Mouse (Mus musculus): ENCODE measurements at regions not wholly inside any gene's neighbourhood (a gene's known extent, or its start where the extent isn't known, plus 50 kb on each side); places are given as distances from the start of the nearest gene placed in this dataset.
A peak's percentile ranks its signal among the peaks of the same experiment; 100 is the strongest.

GRCm38 (mm10) chr3:134082461-134082860 is 153.8 kb upstream of the Cxxc4 start:
- Histone ChIP-seq H3K9me3 (ENCODE audit: control insufficient read depth, low read length) (no peaks in the 10 kb centered on the region), H3K27ac (replicated peaks in 1 of 2; ENCODE audit: control insufficient read depth in 1 of 2, insufficient read depth in 1 of 2, low read depth in 2 of 2, low read length in 2 of 2) (no peak overlapping the region), H3K9ac (ENCODE audit: low read length) (no peak overlapping the region), H3K36me3 (ENCODE audit: control insufficient read depth, insufficient read depth, low read length) (no peaks in the 10 kb centered on the region), H3K4me1 (ENCODE audit: control insufficient read depth in 2 of 2, insufficient read depth in 2 of 2, low read length in 2 of 2) (no peaks in the 10 kb centered on the region), H3K4me3 (ENCODE audit: control insufficient read depth in 1 of 2, insufficient read depth in 1 of 2, low read depth in 1 of 2, low read length in 2 of 2) (no peak overlapping the region), H3K4me2 (ENCODE audit: low read length) (no peak overlapping the region), H3K27me3 (ENCODE audit: control insufficient read depth, insufficient read depth, low read length) (no peaks in the 10 kb centered on the region)
- ATAC-seq (ENCODE audit: insufficient number of reproducible peaks, insufficient read depth, low FRiP score, low read depth), result no peak
- 78% methylated on average over 1 of the region's 1 CpGs for WGBS

- Histone ChIP-seq H3K9me3 (ENCODE audit: control insufficient read depth, low read length) (no peaks in the 10 kb centered on the region), H3K4me2 (ENCODE audit: low read length) (no peak overlapping the region), H3K27ac (replicated peaks in 1 of 2; ENCODE audit: control insufficient read depth in 1 of 2, insufficient read depth in 1 of 2, low read depth in 2 of 2, low read length in 2 of 2) (0 out of 4 replicates have a peak overlapping the region, but pooled peaks of 1 of the 2 experiments have one; percentile 1), H3K36me3 (ENCODE audit: control insufficient read depth, insufficient read depth, low read length) (no peaks in the 10 kb centered on the region), H3K27me3 (ENCODE audit: control insufficient read depth, insufficient read depth, low read length) (no peaks in the 10 kb centered on the region), H3K4me3 (ENCODE audit: control insufficient read depth in 1 of 2, insufficient read depth in 1 of 2, low read depth in 1 of 2, low read length in 2 of 2) (no peak overlapping the region), H3K9ac (ENCODE audit: low read length) (no peak overlapping the region), H3K4me1 (ENCODE audit: control insufficient read depth in 2 of 2, insufficient read depth in 2 of 2, low read length in 2 of 2) (peaks cover 0 to 15% of the 10 kb centered on the region in 2 experiments; a peak in 3 of 4 replicates)
- WGBS, result 68% methylated on average over 3 of the region's 3 CpGs
- ATAC-seq (ENCODE audit: insufficient number of reproducible peaks, insufficient read depth, low FRiP score, low read depth), result no peak
Observed at GRCm38 (mm10) chr3:134099471-134100125, 136.7 kb upstream of the Cxxc4 start.

GRCm38 (mm10) chr3:134102151-134102738 is 134.0 kb upstream of the Cxxc4 start:
- WGBS, result 75% methylated on average over 3 of the region's 3 CpGs
- Histone ChIP-seq H3K4me3 (ENCODE audit: control insufficient read depth in 1 of 2, insufficient read depth in 1 of 2, low read depth in 1 of 2, low read length in 2 of 2) (no peak overlapping the region), H3K9ac (ENCODE audit: low read length) (no peak overlapping the region), H3K36me3 (ENCODE audit: control insufficient read depth, insufficient read depth, low read length) (no peaks in the 10 kb centered on the region), H3K27me3 (ENCODE audit: control insufficient read depth, insufficient read depth, low read length) (no peaks in the 10 kb centered on the region), H3K4me1 (ENCODE audit: control insufficient read depth in 2 of 2, insufficient read depth in 2 of 2, low read length in 2 of 2) (peaks cover 0 to 11% of the 10 kb centered on the region in 2 experiments; a peak in 3 of 4 replicates), H3K27ac (replicated peaks in 1 of 2; ENCODE audit: control insufficient read depth in 1 of 2, insufficient read depth in 1 of 2, low read depth in 2 of 2, low read length in 2 of 2) (no peak overlapping the region), H3K9me3 (ENCODE audit: control insufficient read depth, low read length) (no peaks in the 10 kb centered on the region), H3K4me2 (ENCODE audit: low read length) (no peak overlapping the region)
- no peak for ATAC-seq (ENCODE audit: insufficient number of reproducible peaks, insufficient read depth, low FRiP score, low read depth)

- no peak for ATAC-seq (ENCODE audit: insufficient number of reproducible peaks, insufficient read depth, low FRiP score, low read depth)
- Histone ChIP-seq H3K27me3 (ENCODE audit: control insufficient read depth, insufficient read depth, low read length) (no peaks in the 10 kb centered on the region), H3K9ac (ENCODE audit: low read length) (no peak overlapping the region), H3K9me3 (ENCODE audit: control insufficient read depth, low read length) (no peaks in the 10 kb centered on the region), H3K36me3 (ENCODE audit: control insufficient read depth, insufficient read depth, low read length) (no peaks in the 10 kb centered on the region), H3K4me1 (ENCODE audit: control insufficient read depth in 2 of 2, insufficient read depth in 2 of 2, low read length in 2 of 2) (peaks cover 0 to 7% of the 10 kb centered on the region in 2 experiments; a peak in 3 of 4 replicates), H3K4me2 (ENCODE audit: low read length) (no peak overlapping the region), H3K4me3 (ENCODE audit: control insufficient read depth in 1 of 2, insufficient read depth in 1 of 2, low read depth in 1 of 2, low read length in 2 of 2) (no peak overlapping the region), H3K27ac (replicated peaks in 1 of 2; ENCODE audit: control insufficient read depth in 1 of 2, insufficient read depth in 1 of 2, low read depth in 2 of 2, low read length in 2 of 2) (no peak overlapping the region)
- 81% methylated on average over 1 of the region's 1 CpGs for WGBS
Observed at GRCm38 (mm10) chr3:134104625-134105024, 131.7 kb upstream of the Cxxc4 start.

- Histone ChIP-seq H3K9ac (ENCODE audit: low read length) (no peak overlapping the region), H3K4me2 (ENCODE audit: low read length) (no peak overlapping the region), H3K27me3 (ENCODE audit: control insufficient read depth, insufficient read depth, low read length) (no peaks in the 10 kb centered on the region), H3K27ac (replicated peaks in 1 of 2; ENCODE audit: control insufficient read depth in 1 of 2, insufficient read depth in 1 of 2, low read depth in 2 of 2, low read length in 2 of 2) (no peak overlapping the region), H3K9me3 (ENCODE audit: control insufficient read depth, low read length) (no peaks in the 10 kb centered on the region), H3K4me1 (ENCODE audit: control insufficient read depth in 2 of 2, insufficient read depth in 2 of 2, low read length in 2 of 2) (peaks cover 0 to 2% of the 10 kb centered on the region in 2 experiments; a peak in 3 of 4 replicates), H3K36me3 (ENCODE audit: control insufficient read depth, insufficient read depth, low read length) (no peaks in the 10 kb centered on the region), H3K4me3 (ENCODE audit: control insufficient read depth in 1 of 2, insufficient read depth in 1 of 2, low read depth in 1 of 2, low read length in 2 of 2) (no peak overlapping the region)
- ATAC-seq (ENCODE audit: insufficient number of reproducible peaks, insufficient read depth, low FRiP score, low read depth), result no peak
- WGBS, result 81% methylated on average over 2 of the region's 2 CpGs
Observed at GRCm38 (mm10) chr3:134105112-134105511, 131.2 kb upstream of the Cxxc4 start.

- no peak overlapping the region for H3K27ac ChIP-seq (replicated peaks in 1 of 2; ENCODE audit: control insufficient read depth in 1 of 2, insufficient read depth in 1 of 2, low read depth in 2 of 2, low read length in 2 of 2)
- 78% methylated on average over 3 of the region's 3 CpGs for WGBS
- H3K4me1 ChIP-seq (ENCODE audit: control insufficient read depth in 2 of 2, insufficient read depth in 2 of 2, low read length in 2 of 2), result no peaks in the 10 kb centered on the region
- H3K9me3 ChIP-seq (ENCODE audit: control insufficient read depth, low read length), result no peaks in the 10 kb centered on the region
- no peaks in the 10 kb centered on the region for H3K36me3 ChIP-seq (ENCODE audit: control insufficient read depth, insufficient read depth, low read length)
- no peak overlapping the region for H3K4me3 ChIP-seq (ENCODE audit: control insufficient read depth in 1 of 2, insufficient read depth in 1 of 2, low read depth in 1 of 2, low read length in 2 of 2)
- no peaks in the 10 kb centered on the region for H3K27me3 ChIP-seq (ENCODE audit: control insufficient read depth, insufficient read depth, low read length)
- H3K9ac ChIP-seq (ENCODE audit: low read length), result no peak overlapping the region
- ATAC-seq (ENCODE audit: insufficient number of reproducible peaks, insufficient read depth, low FRiP score, low read depth), result no peak
- H3K4me2 ChIP-seq (ENCODE audit: low read length), result no peak overlapping the region
Observed at GRCm38 (mm10) chr3:134105567-134105966, 130.7 kb upstream of the Cxxc4 start.

GRCm38 (mm10) chr3:134114501-134114900 is 121.8 kb upstream of the Cxxc4 start:
- WGBS, result 57% methylated on average over 1 of the region's 1 CpGs
- no peak for ATAC-seq (ENCODE audit: insufficient number of reproducible peaks, insufficient read depth, low FRiP score, low read depth)
- no peak overlapping the region for H3K4me3 ChIP-seq (ENCODE audit: control insufficient read depth in 1 of 2, insufficient read depth in 1 of 2, low read depth in 1 of 2, low read length in 2 of 2)

More at GRCm38 (mm10) chr3:134114501-134114900, 121.8 kb upstream of the Cxxc4 start:
- H3K9me3 ChIP-seq (ENCODE audit: control insufficient read depth, low read length), result no peaks in the 10 kb centered on the region
- H3K27me3 ChIP-seq (ENCODE audit: control insufficient read depth, insufficient read depth, low read length), result no peaks in the 10 kb centered on the region
- H3K9ac ChIP-seq (ENCODE audit: low read length), result no peak overlapping the region
- no peak overlapping the region for H3K4me2 ChIP-seq (ENCODE audit: low read length)
- no peak overlapping the region for H3K27ac ChIP-seq (replicated peaks in 1 of 2; ENCODE audit: control insufficient read depth in 1 of 2, insufficient read depth in 1 of 2, low read depth in 2 of 2, low read length in 2 of 2)
- H3K4me1 ChIP-seq (ENCODE audit: control insufficient read depth in 2 of 2, insufficient read depth in 2 of 2, low read length in 2 of 2), result no peaks in the 10 kb centered on the region
- no peaks in the 10 kb centered on the region for H3K36me3 ChIP-seq (ENCODE audit: control insufficient read depth, insufficient read depth, low read length)
